Mouse (Mus musculus) limb, embryonic 11.5 days (tissue): ENCODE results near the gene Dmrtc2. TPM values are rescaled to one million over a fixed set of nuclear protein-coding genes. Genes with fewer than 3 reads are reported as not detected.
"Not testable (repeated sequence)": the region's sequence is repeated elsewhere in the genome, so short reads cannot be mapped to it uniquely, and the experiment has no call there.

ENCODE experiments used
- ATAC-seq: fragments of 200-750 bp; cut with Nextera tagmentation; 2 replicates; pipeline ENCODE4 v1.8.0; 2017; ENCODE audit warnings: low read depth; ENCODE audit not compliant: insufficient number of reproducible peaks, low FRiP score, low TSS enrichment
- DNase-seq: peaks from one replicate; pipeline ENCODE4 v3.0.0-alpha.2; 2015; ENCODE audit warnings: low spot score
- H3K27ac ChIP-seq: fragments of 300-500 bp; sonication (generic); replicated peaks from 2 replicates; pipeline ENCODE4 v1.5.1; 2014; ENCODE audit warnings: low read depth, mild to moderate bottlenecking, low read length
- H3K27me3 ChIP-seq: fragments of 300-500 bp; sonication (generic); 2 replicates; pipeline ENCODE4 v1.6.1; 2014; ENCODE audit warnings: mild to moderate bottlenecking, low read length, mixed read lengths; ENCODE audit not compliant: control insufficient read depth, insufficient read depth
- H3K36me3 ChIP-seq: fragments of 300-500 bp; sonication (generic); 2 replicates; pipeline ENCODE4 v1.6.1; 2014; ENCODE audit warnings: mild to moderate bottlenecking, low read length, moderate library complexity, mixed read lengths; ENCODE audit not compliant: control insufficient read depth, insufficient read depth
- H3K4me1 ChIP-seq: fragments of 300-500 bp; sonication (generic); 2 replicates; pipeline ENCODE4 v1.6.1; 2014; ENCODE audit warnings: low read length, mixed read lengths; ENCODE audit not compliant: control insufficient read depth, insufficient read depth
- H3K4me2 ChIP-seq: fragments of 300-500 bp; sonication (generic); 2 replicates; pipeline ENCODE4 v1.6.1; 2014; ENCODE audit warnings: low read depth, mild to moderate bottlenecking, moderate library complexity; ENCODE audit not compliant: severe bottlenecking
- H3K4me3 ChIP-seq: fragments of 300-500 bp; sonication (generic); 2 replicates; pipeline ENCODE4 v1.5.1; 2014; ENCODE audit warnings: low read depth, low read length
- H3K9ac ChIP-seq: fragments of 300-500 bp; sonication (generic); 2 replicates; pipeline ENCODE4 v1.6.1; 2014; ENCODE audit warnings: mild to moderate bottlenecking, low read length
- H3K9me3 ChIP-seq: fragments of 300-500 bp; sonication (generic); 2 replicates; pipeline ENCODE4 v1.6.1; 2016; ENCODE audit warnings: low read length; ENCODE audit not compliant: control insufficient read depth
- WGBS: fragments of 180-500 bp; shearing (Covaris S2); extraction: QIAGEN DNeasy Blood & Tissue Kit; methylation state at CpG from one replicate; pipeline ENCODE4 v1.1.7; 2014; 5-methylcytosine and 5-hydroxymethylcytosine counted together
- polyA plus RNA-seq: library from polyadenylated mRNA; unstranded; fragments of >200 nt; fragmentation: Nextera tagmentation; extraction: Ambion mirVana; gene quantifications from 2 replicates; pipeline ENCODE4 v1.2.1, GENCODE M21; 2014

Dmrtc2 gene
- polyA plus RNA-seq, 1 experiment from 2014 or later = not detected

DNA sequence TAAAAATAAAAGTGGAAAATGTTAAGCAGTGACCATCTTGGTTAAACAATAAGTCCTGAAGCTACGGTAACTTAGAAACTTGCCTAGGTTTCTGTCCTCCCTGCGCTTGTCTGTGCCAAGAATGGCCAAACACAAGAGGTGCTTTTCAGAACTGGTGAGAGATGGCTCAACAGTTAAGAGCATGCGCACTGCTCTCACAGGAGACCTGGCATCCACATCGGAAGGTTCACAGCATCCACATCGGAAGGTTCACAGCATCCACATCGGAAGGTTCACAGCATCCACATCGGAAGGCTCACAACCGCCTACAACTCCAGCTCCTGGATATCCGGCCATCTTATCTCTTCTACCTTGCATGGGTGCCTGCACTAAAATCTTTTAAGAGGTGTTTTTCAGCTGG is 24.7 kb upstream of the Dmrtc2 start:
- Histone ChIP-seq H3K36me3 (no peaks in the 10 kb centered on the region), H3K9me3 (no peaks in the 10 kb centered on the region), H3K27ac (no peak overlapping the region), H3K9ac (no peak overlapping the region), H3K27me3 (no peaks in the 10 kb centered on the region), H3K4me3 (no peak overlapping the region), H3K4me1 (no peaks in the 10 kb centered on the region), H3K4me2 (no peak overlapping the region)
- DNase-seq (no peak), ATAC-seq (no peak)
- WGBS = 83% methylated on average over 9 of the region's 9 CpGs

DNA sequence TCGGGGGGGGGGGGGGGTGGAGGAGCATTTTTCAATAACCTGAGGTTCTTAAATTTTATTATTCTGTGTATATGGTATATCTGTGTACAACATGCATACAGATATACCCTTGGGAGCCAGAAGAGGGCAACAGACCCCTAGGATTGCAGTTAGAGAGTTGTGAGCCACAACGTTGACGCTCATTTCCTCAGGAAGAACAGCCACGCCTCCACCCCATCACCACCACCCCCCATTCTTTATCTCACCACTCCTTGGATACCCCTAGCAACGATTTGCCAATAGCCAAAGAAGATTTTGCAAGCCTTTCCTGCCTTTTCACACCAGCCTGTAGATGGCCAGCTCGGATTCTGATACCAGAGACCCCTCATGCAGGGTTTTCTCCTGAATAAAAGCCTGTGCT is 24.1 kb upstream of the Dmrtc2 start:
- no peak overlapping the region for H3K9ac ChIP-seq
- H3K9me3 ChIP-seq = no peaks in the 10 kb centered on the region
- no peaks in the 10 kb centered on the region for H3K36me3 ChIP-seq
- no peaks in the 10 kb centered on the region for H3K4me1 ChIP-seq
- H3K27me3 ChIP-seq = no peaks in the 10 kb centered on the region
- no peak overlapping the region for H3K4me2 ChIP-seq
- WGBS = 8% methylated on average over 6 of the region's 6 CpGs
- ATAC-seq (no peak), DNase-seq (peak; percentile 26)
- no peak overlapping the region for H3K4me3 ChIP-seq
- H3K27ac ChIP-seq = no peak overlapping the region

DNA sequence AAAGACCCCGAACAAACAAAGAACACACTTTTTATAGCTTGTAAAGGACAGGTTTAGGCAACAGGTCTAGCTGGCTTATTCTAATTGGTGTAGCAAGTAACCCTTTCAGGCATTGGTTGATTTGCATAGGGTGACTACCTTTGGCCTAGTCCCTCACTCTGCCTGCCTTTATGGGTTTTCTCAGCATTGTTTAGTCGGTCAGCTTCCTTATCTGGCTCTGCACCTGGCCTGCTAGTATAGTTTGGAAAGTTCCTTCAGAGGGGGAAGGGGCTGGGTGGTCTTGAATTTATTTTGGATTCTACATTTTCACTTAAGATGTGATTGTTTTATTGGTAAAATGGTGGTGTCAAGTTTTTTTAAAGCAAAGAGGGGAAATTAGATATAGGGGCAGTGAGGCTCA is 23.3 kb upstream of the Dmrtc2 start:
- 25% methylated on average over 2 of the region's 2 CpGs for WGBS
- not testable (repeated sequence) for ATAC-seq, H3K27ac ChIP-seq, H3K4me1 ChIP-seq, H3K27me3 ChIP-seq, DNase-seq, H3K9ac ChIP-seq, H3K9me3 ChIP-seq, H3K4me3 ChIP-seq, H3K4me2 ChIP-seq, H3K36me3 ChIP-seq

DNA sequence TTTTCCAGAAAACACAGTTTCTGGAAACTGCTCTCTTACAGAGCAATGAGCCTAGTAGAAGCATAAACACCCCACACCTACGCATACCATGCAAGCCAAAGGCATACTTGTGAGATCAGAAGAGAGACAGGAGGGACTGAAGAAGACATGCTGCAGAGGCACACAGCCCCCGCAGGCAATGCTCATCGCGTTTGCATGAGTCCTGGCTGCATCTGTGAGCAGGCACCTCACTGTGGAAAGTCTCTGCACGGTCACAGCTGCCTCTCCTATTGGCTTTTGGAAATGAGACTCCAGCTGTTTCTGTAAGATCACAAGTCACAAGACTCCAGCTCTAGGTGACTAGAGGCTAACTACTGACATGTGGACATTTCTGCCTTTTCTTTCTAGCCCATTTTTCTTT is 19.7 kb upstream of the Dmrtc2 start:
- Histone ChIP-seq H3K9me3 (no peaks in the 10 kb centered on the region), H3K27me3 (no peaks in the 10 kb centered on the region), H3K36me3 (no peaks in the 10 kb centered on the region), H3K9ac (no peak overlapping the region), H3K4me3 (no peak overlapping the region), H3K4me1 (peaks cover 5% of the 10 kb centered on the region; the same call in 1 of the 2 replicates), H3K27ac (no peak overlapping the region), H3K4me2 (no peak overlapping the region)
- no peak for ATAC-seq
- peak; percentile 29 for DNase-seq
- 17% methylated on average over 5 of the region's 5 CpGs for WGBS

DNA sequence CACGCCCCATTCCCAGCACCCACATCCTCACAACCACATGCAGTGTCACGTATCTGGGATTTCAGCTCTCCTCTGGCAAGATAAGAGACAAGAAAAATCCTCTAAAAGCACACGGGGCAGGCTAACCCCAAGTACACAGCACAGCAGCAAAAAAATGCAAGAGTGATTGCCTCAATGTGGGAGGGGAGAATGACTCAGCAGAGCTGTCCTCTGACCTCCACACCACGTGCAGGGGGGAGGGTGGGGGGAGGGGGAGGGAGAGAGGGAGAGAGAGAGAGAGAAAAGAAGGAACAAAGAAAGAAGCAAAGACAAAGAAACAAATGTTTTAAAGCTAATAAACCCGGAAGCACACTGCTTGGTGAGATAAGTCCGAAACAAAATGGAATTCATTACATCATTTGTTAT is 19.0 kb upstream of the Dmrtc2 start:
- Histone ChIP-seq H3K27me3 (no peaks in the 10 kb centered on the region), H3K4me2 (no peak overlapping the region), H3K4me1 (peaks cover 5% of the 10 kb centered on the region; the same call in 1 of the 2 replicates), H3K9ac (no peak overlapping the region), H3K27ac (no peak overlapping the region), H3K4me3 (no peak overlapping the region), H3K36me3 (no peaks in the 10 kb centered on the region), H3K9me3 (no peaks in the 10 kb centered on the region)
- peak; percentile 35 for DNase-seq
- no peak for ATAC-seq
- WGBS = 39% methylated on average over 6 of the region's 6 CpGs

DNA sequence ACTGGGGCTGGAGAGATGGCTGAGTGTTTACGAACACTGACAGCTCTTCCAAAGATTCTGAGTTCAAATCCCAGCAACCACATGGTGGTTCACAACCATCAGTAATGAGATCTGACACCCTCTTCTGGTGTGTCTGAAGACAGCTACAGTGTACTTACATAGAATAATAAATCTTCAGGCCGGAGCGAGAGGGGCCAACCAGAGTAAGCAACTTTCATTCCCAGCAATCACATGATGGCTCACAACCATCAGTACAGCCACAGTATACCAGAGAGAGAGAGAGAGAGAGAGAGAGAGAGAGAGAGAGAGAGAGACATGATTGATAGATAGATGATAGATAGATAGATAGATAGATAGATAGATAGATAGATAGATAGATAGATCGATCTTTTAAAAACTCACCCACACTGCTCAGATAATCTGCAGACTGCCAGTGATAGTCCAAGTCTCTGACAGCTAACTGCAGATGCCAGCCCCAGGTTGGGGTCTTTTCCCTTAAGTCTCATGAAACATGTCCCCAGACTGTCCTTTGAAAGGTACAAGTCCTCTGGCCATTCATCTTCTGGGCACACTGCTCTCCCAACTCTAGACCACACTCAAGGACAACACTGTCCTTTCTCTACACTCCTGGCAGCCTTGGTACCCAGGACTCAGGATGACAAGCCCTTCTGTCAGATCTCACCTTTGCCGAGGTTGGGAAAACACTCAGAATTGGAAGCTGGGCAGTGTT is 18.1 kb upstream of the Dmrtc2 start:
- H3K4me3 ChIP-seq = no peak overlapping the region
- no peak overlapping the region for H3K27ac ChIP-seq
- WGBS = 83% methylated on average over 5 of the region's 5 CpGs

DNA sequence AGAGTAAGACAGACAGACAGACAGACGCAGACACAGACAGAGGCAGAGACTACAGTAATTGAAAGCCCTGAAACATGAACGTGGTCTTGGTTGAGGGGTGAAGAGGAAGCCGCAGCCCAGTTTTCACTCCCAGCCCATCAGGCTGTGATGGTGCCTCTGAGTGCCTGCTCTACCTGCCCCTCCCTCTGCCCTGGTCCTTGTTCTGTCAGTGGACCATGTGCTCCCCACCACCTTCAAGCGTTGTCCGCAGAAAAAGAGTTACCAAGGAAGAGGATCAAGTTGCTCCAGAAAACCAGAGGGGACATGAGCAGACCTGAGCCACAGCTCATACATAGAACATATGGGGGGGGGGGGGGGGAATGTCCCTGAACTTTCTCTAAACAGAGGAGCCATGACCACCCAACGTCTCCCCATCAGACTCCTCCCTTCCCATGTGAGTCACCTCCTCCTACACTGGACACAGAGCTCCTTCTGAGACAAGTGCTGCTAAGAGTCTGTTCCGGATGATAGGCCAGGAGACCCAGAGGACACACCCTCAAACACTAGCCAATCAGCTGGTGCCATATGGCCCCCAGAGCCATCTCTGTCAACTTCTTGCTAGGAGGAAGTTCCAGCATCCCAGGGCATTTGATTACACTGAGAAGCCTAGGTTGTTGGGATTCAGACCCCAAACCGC is 17.2 kb upstream of the Dmrtc2 start:
- Histone ChIP-seq H3K36me3 (no peaks in the 10 kb centered on the region), H3K9me3 (no peaks in the 10 kb centered on the region), H3K9ac (no peak overlapping the region), H3K27ac (no peak overlapping the region), H3K4me2 (no peak overlapping the region), H3K4me1 (peaks cover 5% of the 10 kb centered on the region; the same call in 1 of the 2 replicates), H3K4me3 (no peak overlapping the region), H3K27me3 (no peaks in the 10 kb centered on the region)
- no peak for ATAC-seq
- DNase-seq = no peak
- 79% methylated on average over 8 of the region's 8 CpGs for WGBS

More for the DNA sequence above, 18.1 kb upstream of the Dmrtc2 start:
- Histone ChIP-seq H3K9me3 (no peaks in the 10 kb centered on the region), H3K4me1 (peaks cover 5% of the 10 kb centered on the region; the same call in 1 of the 2 replicates), H3K9ac (no peak overlapping the region), H3K4me2 (no peak overlapping the region), H3K36me3 (no peaks in the 10 kb centered on the region), H3K27me3 (no peaks in the 10 kb centered on the region)
- ATAC-seq = no peak
- DNase-seq = no peak

DNA sequence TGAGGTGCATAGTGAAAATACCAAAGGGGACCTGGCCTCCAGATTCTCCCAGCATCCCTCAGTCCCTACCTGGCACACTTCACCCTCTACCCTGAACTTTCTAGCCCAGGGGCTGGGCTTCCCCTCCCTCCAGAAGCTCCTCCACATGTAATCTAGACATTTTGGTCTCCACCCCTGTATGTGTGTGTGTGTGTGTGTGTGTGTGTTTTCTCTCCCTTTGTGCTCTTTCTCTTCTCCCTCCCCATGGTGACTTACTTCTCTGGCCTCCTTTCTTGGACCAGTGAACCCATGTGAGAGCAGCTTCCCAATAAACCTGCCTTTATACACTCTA is 16.7 kb upstream of the Dmrtc2 start:
- H3K27ac ChIP-seq = no peak overlapping the region

More for the DNA sequence above, 16.7 kb upstream of the Dmrtc2 start:
- Histone ChIP-seq H3K4me1 (peaks cover 5% of the 10 kb centered on the region; the same call in 1 of the 2 replicates), H3K9me3 (no peaks in the 10 kb centered on the region), H3K4me3 (no peak overlapping the region), H3K27me3 (no peaks in the 10 kb centered on the region), H3K9ac (no peak overlapping the region), H3K36me3 (no peaks in the 10 kb centered on the region), H3K4me2 (no peak overlapping the region)
- no peak for ATAC-seq
- DNase-seq = no peak
